In genomic region chr7:66113561-66113960, GRCm38 (mm10) we compare ENCODE assay signal across 27 mouse cellular contexts. TPM values are rescaled to one million over a fixed set of nuclear protein-coding genes. Genes with fewer than 3 reads are reported as not detected.
DNase-seq lines count a peak whose midpoint lies in the region; ATAC-seq lines count a peak whose summit lies in the region.
"Had no signal": no experiment of that assay in that cellular context is flagged by ENCODE, and none has a peak within 500 bp of the region (broad histone marks: within the 10 kb centered on the region; RNA-seq: fewer than 3 reads in every experiment).

No protein-coding gene starts in this region.

- no peak overlapping the region for H3K9ac ChIP-seq in hindbrain, embryonic 14.5 days
- no peak overlapping the region for H3K9ac ChIP-seq in hindbrain, embryonic 12.5 days
- H3K9ac ChIP-seq in liver, embryonic 11.5 days (ENCODE audit: low read depth, low read length) = peak overlapping the region; percentile 32
- no peak overlapping the region for H3K9ac ChIP-seq in kidney, embryonic 14.5 days (ENCODE audit: low read depth, low read length)
- H3K9ac ChIP-seq: heart, embryonic 15.5 days; midbrain, embryonic 12.5 days; stomach, embryonic 15.5 days had no signal

- H3K27ac ChIP-seq in hindbrain, embryonic 14.5 days = no peak overlapping the region
- no peak overlapping the region for H3K27ac ChIP-seq in hindbrain, embryonic 12.5 days
- H3K27ac ChIP-seq in liver, embryonic 11.5 days (ENCODE audit: low read depth, low read length) = peak overlapping the region; percentile 77
- no peak overlapping the region for H3K27ac ChIP-seq in kidney, embryonic 14.5 days (ENCODE audit: low read depth, low read length)
- H3K27ac ChIP-seq: embryonic facial prominence, embryonic 10.5 days; heart, embryonic 15.5 days; hindbrain, embryonic 10.5 days; left cerebral cortex, adult 2 months; limb, embryonic 10.5 days; midbrain, embryonic 12.5 days; stomach, embryonic 15.5 days had no signal

- no peak overlapping the region for H3K4me3 ChIP-seq in hindbrain, embryonic 14.5 days (replicated peaks; ENCODE audit: low read length)
- H3K4me3 ChIP-seq in hindbrain, embryonic 12.5 days = no peak overlapping the region
- H3K4me3 ChIP-seq in liver, embryonic 11.5 days (ENCODE audit: low read depth, low read length) = peak overlapping the region; percentile 21
- H3K4me3 ChIP-seq in kidney, embryonic 14.5 days (ENCODE audit: low read length) = no peak overlapping the region
- H3K4me3 ChIP-seq: embryonic facial prominence, embryonic 10.5 days; heart, embryonic 15.5 days; hindbrain, embryonic 10.5 days; left cerebral cortex, adult 2 months; limb, embryonic 10.5 days; midbrain, embryonic 12.5 days; stomach, embryonic 15.5 days had no signal

- H3K9me3 ChIP-seq in hindbrain, embryonic 14.5 days (ENCODE audit: control insufficient read depth, low read length) = no peaks in the 10 kb centered on the region
- no peaks in the 10 kb centered on the region for H3K9me3 ChIP-seq in hindbrain, embryonic 12.5 days (replicated peaks)
- no peaks in the 10 kb centered on the region for H3K9me3 ChIP-seq in liver, embryonic 11.5 days (ENCODE audit: control insufficient read depth, low read length)
- no peaks in the 10 kb centered on the region for H3K9me3 ChIP-seq in kidney, embryonic 14.5 days (ENCODE audit: control insufficient read depth, low read length)
- H3K9me3 ChIP-seq: embryonic facial prominence, embryonic 10.5 days; heart, embryonic 15.5 days; hindbrain, embryonic 10.5 days; limb, embryonic 10.5 days; midbrain, embryonic 12.5 days; stomach, embryonic 15.5 days had no signal

- no peaks in the 10 kb centered on the region for H3K36me3 ChIP-seq in hindbrain, embryonic 14.5 days (replicated peaks; ENCODE audit: control insufficient read depth, insufficient read depth)
- 0 out of 2 replicates have a peak, but pooled peaks cover 6% of the 10 kb centered on the region for H3K36me3 ChIP-seq in hindbrain, embryonic 12.5 days
- peaks cover 3% of the 10 kb centered on the region; the same call in 1 of the 2 replicates for H3K36me3 ChIP-seq in liver, embryonic 11.5 days (ENCODE audit: control insufficient read depth, insufficient read depth, low read length)
- H3K36me3 ChIP-seq in kidney, embryonic 14.5 days (ENCODE audit: control insufficient read depth, insufficient read depth, low read length) = peaks cover 3% of the 10 kb centered on the region; the same call in 1 of the 2 replicates
- H3K36me3 ChIP-seq: heart, embryonic 15.5 days; midbrain, embryonic 12.5 days; stomach, embryonic 15.5 days had no signal

- no peaks in the 10 kb centered on the region for H3K27me3 ChIP-seq in hindbrain, embryonic 14.5 days (ENCODE audit: control insufficient read depth, insufficient read depth, low read length)
- H3K27me3 ChIP-seq in hindbrain, embryonic 12.5 days = no peaks in the 10 kb centered on the region
- H3K27me3 ChIP-seq in liver, embryonic 11.5 days (replicated peaks; ENCODE audit: control insufficient read depth, insufficient read depth, low read length) = no peaks in the 10 kb centered on the region
- H3K27me3 ChIP-seq in kidney, embryonic 14.5 days (ENCODE audit: control insufficient read depth, insufficient read depth, low read length) = no peaks in the 10 kb centered on the region
- H3K27me3 ChIP-seq: heart, embryonic 15.5 days; midbrain, embryonic 12.5 days; Patski; stomach, embryonic 15.5 days had no signal

- DNase-seq in hindbrain, embryonic 14.5 days (ENCODE audit: low spot score) = no peak
- peak; percentile 76 for DNase-seq in c-Kit-positive CD71-positive TER-119-negative erythroid progenitor cells, embryonic 14.5 days (ENCODE audit: low read depth)
- no peak for DNase-seq in liver, embryonic 11.5 days (ENCODE audit: low spot score)
- DNase-seq in spleen, adult 12 weeks (ENCODE audit: low spot score) = no peak
- DNase-seq: adrenal gland, postnatal 10 days; cerebellum, adult 11-12 months; cerebellum, postnatal 36 days; gastrocnemius, postnatal 25 days; kidney, adult 8-10 months; kidney, postnatal 25 days; lung, adult 18-20 months; lung, postnatal 36 days; right cerebral cortex, postnatal 25 days; thymus, adult 18-20 months; thymus, postnatal 4 days had no signal

- H3K4me1 ChIP-seq in hindbrain, embryonic 14.5 days (replicated peaks; ENCODE audit: control insufficient read depth, insufficient read depth, low read length) = peaks cover 20% of the 10 kb centered on the region
- H3K4me1 ChIP-seq in hindbrain, embryonic 12.5 days = peaks cover 49% of the 10 kb centered on the region
- peaks cover 64% of the 10 kb centered on the region for H3K4me1 ChIP-seq in liver, embryonic 11.5 days (replicated peaks; ENCODE audit: control insufficient read depth, insufficient read depth, low read length)
- H3K4me1 ChIP-seq in kidney, embryonic 14.5 days (ENCODE audit: control insufficient read depth, insufficient read depth, low read length) = peaks cover 25% of the 10 kb centered on the region

- 89% methylated on average over 3 of the region's 3 CpGs for WGBS in hindbrain, embryonic 14.5 days
- WGBS in hindbrain, embryonic 12.5 days = 91% methylated on average over 3 of the region's 3 CpGs
- 46% methylated on average over 3 of the region's 3 CpGs for WGBS in liver, embryonic 11.5 days
- 94% methylated on average over 3 of the region's 3 CpGs for WGBS in kidney, embryonic 14.5 days

- ATAC-seq in hindbrain, embryonic 14.5 days (ENCODE audit: low FRiP score) = no peak
- no peak for ATAC-seq in hindbrain, embryonic 12.5 days (ENCODE audit: low FRiP score)
- peak; percentile 84 for ATAC-seq in liver, embryonic 11.5 days (replicated peaks; ENCODE audit: low FRiP score)
- ATAC-seq in megakaryocyte progenitor cell, adult 5-6 weeks (replicated peaks; ENCODE audit: poor library complexity) = peak; percentile 47
- ATAC-seq in kidney, embryonic 14.5 days (ENCODE audit: low FRiP score, low TSS enrichment) = no peak
- ATAC-seq: forebrain, embryonic 14.5 days; Patski had no signal

- H3K4me2 ChIP-seq in hindbrain, embryonic 14.5 days (replicated peaks) = 0 out of 2 replicates have a peak overlapping the region, but pooled peaks have one; percentile 7
- H3K4me2 ChIP-seq in hindbrain, embryonic 12.5 days (replicated peaks) = no peak overlapping the region
- H3K4me2 ChIP-seq in liver, embryonic 11.5 days = peak overlapping the region; percentile 93
- H3K4me2 ChIP-seq in kidney, embryonic 14.5 days (replicated peaks; ENCODE audit: low read depth, low read length) = no peak overlapping the region
- H3K4me2 ChIP-seq: heart, embryonic 15.5 days; midbrain, embryonic 12.5 days; stomach, embryonic 15.5 days had no signal

RNA-seq across cellular contexts. Expression of gene Chsy1, which starts 4.2 kb away (rescaled TPM):
- 15.7 and 17.2 TPM in 2 replicates for polyA plus RNA-seq in hindbrain, embryonic 14.5 days (2014; fragmentation: Nextera tagmentation; extraction: Ambion mirVana)
- 15.6 and 16.1 TPM in 2 replicates for polyA plus RNA-seq in hindbrain, embryonic 12.5 days (2016; fragmentation: Nextera tagmentation; extraction: Ambion mirVana)
- polyA plus RNA-seq in liver, embryonic 11.5 days (2014; fragmentation: Nextera tagmentation; extraction: Ambion mirVana) = 22.4 and 23.1 TPM in 2 replicates
- total RNA-seq in megakaryocyte progenitor cell, adult 5-6 weeks (2015) = 37.9 and 38.3 TPM in 2 replicates
- total RNA-seq in megakaryocyte progenitor cell, adult 5-6 weeks (2017) = 62.1 and 68.0 TPM in 2 replicates
- polyA plus RNA-seq in kidney, embryonic 14.5 days (2014; fragmentation: Nextera tagmentation; extraction: Ambion mirVana) = 26.0 and 29.7 TPM in 2 replicates

RNA-seq across cellular contexts. Expression of gene Selenos, which starts 34.1 kb away (rescaled TPM):
- polyA plus RNA-seq in hindbrain, embryonic 14.5 days (2014; fragmentation: Nextera tagmentation; extraction: Ambion mirVana) = 80.3 and 88.0 TPM in 2 replicates
- polyA plus RNA-seq in hindbrain, embryonic 12.5 days (2016; fragmentation: Nextera tagmentation; extraction: Ambion mirVana) = 82.2 and 83.7 TPM in 2 replicates
- 103 and 110 TPM in 2 replicates for polyA plus RNA-seq in liver, embryonic 11.5 days (2014; fragmentation: Nextera tagmentation; extraction: Ambion mirVana)
- total RNA-seq in megakaryocyte progenitor cell, adult 5-6 weeks (2015) = 161 and 177 TPM in 2 replicates
- total RNA-seq in megakaryocyte progenitor cell, adult 5-6 weeks (2017) = 126 and 144 TPM in 2 replicates
- 96.6 and 108 TPM in 2 replicates for polyA plus RNA-seq in kidney, embryonic 14.5 days (2014; fragmentation: Nextera tagmentation; extraction: Ambion mirVana)

RNA-seq across cellular contexts. Expression of gene Snrpa1, which starts 54.8 kb away (rescaled TPM):
- polyA plus RNA-seq in hindbrain, embryonic 14.5 days (2014; fragmentation: Nextera tagmentation; extraction: Ambion mirVana) = 119 and 124 TPM in 2 replicates
- 174 and 175 TPM in 2 replicates for polyA plus RNA-seq in hindbrain, embryonic 12.5 days (2016; fragmentation: Nextera tagmentation; extraction: Ambion mirVana)
- 237 and 251 TPM in 2 replicates for polyA plus RNA-seq in liver, embryonic 11.5 days (2014; fragmentation: Nextera tagmentation; extraction: Ambion mirVana)
- 118 and 130 TPM in 2 replicates for total RNA-seq in megakaryocyte progenitor cell, adult 5-6 weeks (2015)
- total RNA-seq in megakaryocyte progenitor cell, adult 5-6 weeks (2017) = 108 and 134 TPM in 2 replicates
- polyA plus RNA-seq in kidney, embryonic 14.5 days (2014; fragmentation: Nextera tagmentation; extraction: Ambion mirVana) = 201 and 241 TPM in 2 replicates

Comparison
In these comparisons a context has a peak if more than half of its experiments do, and no peak if none do; other contexts are left out.
1. H3K4me2 ChIP-seq: peak in hindbrain, embryonic 14.5 days (single experiment) and liver, embryonic 11.5 days (single experiment); none in hindbrain, embryonic 12.5 days (single experiment) and kidney, embryonic 14.5 days (single experiment).
2. ATAC-seq: peak in liver, embryonic 11.5 days (single experiment) and megakaryocyte progenitor cell, adult 5-6 weeks (single experiment); none in hindbrain, embryonic 14.5 days (single experiment), hindbrain, embryonic 12.5 days (single experiment) and kidney, embryonic 14.5 days (single experiment).